Mouse (Mus musculus) embryo, embryonic 10 days (tissue): ENCODE measurements at regions not wholly inside any gene's neighbourhood (a gene's known extent, or its start where the extent isn't known, plus 50 kb on each side); places are given as distances from the start of the nearest gene placed in this dataset.

Experiments used
- DNase-seq: peaks from one replicate; pipeline ENCODE4 v3.0.0-alpha.2; 2015; ENCODE audit warnings: low spot score

DNA sequence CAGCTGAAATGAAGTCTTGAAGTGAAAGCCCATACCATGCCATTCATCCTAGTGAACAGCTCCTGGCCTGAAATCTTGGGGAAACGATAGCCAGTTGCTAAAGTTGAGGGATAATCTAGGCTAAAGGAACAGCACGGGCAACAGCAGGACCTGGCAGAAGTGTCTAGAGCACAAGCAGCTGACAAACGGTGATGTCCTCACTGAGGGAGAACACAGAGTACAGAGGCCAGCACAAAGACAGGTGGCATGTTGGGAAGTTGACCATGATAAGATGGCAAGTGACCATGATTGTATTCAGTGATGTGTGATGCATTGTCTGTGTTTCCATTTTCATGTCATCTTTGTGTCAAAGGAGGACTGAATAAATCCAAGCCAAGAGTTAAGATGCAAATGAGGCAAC, 212.4 kb upstream of the Ntm start:
- DNase-seq, result no peak

DNA sequence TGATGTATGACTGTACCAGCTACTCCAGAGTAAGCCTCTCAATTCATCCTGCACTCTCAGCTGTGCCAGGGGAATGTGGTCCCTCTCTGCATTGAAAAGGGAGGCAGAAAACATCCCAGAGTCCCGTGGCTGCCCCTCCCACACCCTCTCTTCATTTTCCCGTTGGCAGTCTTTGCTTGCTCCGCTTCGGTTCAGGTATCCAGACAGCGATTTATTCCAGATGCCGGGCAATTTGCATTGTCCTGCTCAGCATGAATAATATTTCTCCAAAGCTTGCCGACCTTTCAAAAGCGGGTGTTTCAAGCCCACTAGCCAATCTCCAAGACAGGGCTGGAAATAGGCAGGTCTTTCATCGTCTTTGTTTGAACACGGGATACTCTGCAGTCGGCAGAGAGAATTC, 220.5 kb upstream of the Ntm start:
- DNase-seq, result no peak

DNA sequence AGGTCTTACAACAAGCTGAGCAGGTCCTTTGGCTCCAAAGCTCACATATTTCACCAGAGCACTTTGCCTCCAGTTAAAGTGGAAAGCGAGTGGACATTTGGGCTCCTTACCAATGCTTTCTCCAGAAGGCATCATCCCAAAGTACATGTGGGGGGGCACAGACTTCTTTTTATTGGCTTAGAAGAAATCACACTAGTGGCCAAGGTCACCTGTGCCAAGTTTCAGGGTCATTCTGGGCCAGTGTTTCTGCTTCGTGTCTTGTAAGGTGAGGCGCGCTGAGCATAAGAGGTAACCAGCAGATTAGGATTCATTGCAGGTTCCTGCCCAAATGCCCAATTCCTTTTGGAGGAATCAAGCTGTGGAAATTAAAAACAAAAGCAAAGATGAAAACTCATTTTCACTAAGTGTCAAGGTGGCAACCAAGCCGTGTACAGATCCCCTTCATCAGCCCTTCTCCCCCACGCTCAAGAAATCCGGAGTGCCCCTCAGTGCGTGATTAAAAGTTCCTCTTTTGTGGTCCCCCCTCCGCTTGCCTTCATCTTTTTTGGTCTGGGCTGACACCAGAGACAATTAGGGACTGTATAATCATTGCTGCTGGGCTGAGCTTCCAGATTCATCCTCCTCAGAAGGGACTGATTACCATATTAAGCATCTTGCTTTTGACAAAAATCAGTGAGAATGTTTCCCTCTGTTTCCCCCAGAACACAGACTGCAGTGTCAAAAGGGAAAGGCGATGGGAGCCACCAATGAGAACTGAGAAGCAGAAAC, 222.2 kb upstream of the Ntm start:
- DNase-seq, result no peak

DNA sequence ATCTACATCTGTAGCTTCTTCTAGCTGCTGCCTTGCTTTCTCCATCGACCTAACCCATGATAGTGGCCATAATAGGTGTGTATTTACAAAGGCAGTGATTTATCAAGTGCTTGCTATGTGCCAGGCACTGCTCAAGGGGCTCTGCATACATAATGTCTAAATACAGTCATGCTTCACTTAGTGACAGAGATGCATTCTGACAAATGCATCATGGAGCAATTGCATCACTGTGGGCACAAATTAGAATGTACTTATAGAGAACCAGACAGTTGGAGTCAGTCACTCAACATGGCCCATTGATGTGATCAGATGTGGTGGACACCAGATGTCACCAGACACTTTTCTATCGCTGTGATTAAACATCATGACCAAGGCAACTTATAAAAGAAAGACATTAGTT, 223.3 kb upstream of the Ntm start:
- DNase-seq, result no peak

DNA sequence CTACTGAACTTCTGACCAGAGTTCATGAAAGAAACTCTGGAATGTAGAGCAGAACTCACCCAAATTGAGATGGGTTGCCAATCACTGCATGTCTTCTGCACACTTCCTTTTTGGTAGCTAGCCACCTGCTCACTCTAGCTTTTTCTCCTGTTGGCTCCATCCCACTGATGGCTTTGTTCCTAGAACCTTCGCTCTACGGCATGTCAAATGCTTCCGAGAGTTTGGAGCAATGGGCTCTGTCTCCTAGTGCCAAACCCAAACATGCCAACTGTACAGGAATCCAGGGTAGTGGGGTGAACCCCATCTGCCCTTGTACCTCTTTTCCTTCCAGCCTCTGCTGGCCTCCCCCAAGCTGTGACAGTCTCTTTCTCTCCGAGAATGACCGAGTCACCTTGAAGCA, 227.1 kb upstream of the Ntm start:
- no peak for DNase-seq

DNA sequence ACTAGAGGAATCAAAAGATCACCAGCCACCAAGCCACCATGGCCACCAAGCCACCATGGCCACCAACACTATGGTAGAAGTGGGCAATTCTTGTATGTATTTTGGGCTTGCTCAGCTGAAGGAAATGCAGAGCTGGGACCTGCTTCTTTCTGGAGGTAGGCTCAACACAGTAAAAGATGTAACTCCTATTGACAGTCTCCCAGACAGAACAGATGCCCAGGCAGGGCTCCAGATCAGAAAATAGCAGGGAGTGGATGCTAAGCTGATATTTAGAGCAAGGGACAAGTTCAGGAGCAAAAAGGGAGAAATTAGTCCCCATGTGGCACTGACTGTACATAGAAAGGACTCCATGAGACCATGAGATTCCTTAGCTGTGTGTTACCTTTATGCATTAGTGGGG, 228.2 kb upstream of the Ntm start:
- no peak for DNase-seq

DNA sequence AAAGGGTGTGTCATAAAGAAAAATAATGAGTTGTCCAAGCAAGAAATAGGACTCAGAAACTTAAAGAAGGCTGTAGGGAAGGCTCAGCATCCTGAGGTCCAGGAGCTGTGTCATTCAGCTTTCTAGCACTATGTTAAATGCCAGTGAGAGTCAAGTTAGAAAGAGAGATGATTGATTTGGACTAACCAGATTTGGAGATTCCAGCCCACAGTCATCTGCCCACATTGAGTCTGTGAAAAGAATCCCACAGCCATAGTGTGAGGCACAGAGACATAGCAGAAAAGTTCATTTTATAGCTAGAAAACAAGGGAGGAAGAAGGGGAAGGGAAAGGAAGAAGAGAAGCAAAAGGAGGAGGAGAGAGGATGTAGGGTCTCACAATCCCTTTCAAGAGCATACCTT, 229.0 kb upstream of the Ntm start:
- DNase-seq, result no peak

DNA sequence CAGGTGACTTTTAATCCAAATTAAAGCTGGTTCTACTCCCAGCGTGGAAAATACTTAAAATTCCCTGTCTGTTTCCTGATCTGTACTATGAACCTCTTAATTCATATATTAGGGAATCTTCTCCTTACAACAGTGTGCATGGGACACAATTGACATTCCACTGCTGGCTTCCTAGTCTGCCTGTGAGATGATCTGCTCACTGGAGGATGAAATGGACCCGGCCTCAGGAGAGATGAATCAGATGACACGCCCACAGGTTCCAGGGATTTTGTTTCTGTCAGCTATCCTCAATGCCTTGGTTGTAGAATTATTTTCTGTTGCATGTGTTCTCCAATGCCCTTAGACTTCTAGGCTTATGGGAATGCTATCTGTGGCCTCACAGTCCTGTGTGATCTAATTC, 231.9 kb upstream of the Ntm start:
- no peak for DNase-seq

DNA sequence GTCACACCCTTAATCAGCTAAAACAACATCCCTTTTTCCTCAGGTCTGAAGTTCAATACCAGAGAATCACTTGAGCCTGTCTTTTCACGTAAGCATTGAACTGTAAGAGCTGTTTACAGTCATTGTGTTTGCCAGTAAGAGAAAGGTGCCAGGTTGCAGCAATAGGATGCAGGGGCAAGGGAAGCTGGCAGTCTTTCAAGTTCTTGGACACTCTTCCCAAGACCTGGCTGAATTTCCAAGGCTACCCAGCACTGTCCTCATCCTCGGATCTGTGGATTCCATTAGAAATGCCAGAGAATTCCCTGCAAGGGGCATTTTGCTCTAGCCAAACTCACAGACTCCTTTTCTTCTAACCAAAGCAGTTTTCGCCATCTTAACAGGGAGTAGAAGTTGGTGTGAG, 224.5 kb upstream of the Snx19 start:
- DNase-seq, result no peak

DNA sequence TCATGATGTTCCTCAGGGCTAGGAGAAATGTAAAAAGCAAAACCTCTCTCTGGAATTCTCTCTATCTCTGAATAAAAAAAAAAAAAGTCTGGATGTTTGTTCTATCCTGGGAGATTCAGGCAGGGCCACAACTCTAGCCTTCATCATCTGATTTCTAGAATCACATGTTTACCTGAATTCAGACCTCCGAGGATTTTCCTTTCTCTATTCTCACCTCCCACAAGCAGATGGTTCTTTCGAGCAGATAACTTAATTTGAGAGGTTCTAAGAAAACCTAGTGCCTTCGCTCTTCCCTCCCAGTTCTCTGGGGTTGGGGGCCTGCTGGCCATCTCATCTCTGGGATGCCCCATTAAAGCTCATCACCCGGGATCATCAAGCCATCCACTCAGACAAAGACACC, 219.3 kb upstream of the Snx19 start:
- DNase-seq, result no peak

DNA sequence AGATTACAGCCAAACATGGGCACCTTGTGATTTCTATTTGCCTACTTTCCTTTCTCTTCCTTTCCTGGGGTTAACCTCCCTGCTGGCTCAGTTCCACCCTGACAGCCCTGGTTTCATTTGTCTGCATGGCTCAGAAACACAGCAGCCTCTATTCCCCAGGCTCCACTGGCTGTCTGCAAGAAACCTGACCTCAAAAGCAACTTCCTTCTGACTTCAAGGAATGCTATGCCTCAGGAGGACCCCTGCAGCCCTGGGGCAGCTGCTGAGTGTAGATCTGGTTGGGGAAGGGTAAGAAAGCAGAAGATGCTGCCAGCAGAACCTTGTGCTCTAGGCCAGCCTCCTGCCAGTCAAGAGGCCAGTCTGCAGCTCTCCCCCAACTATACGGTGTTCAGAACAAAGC, 217.1 kb upstream of the Snx19 start:
- peak; percentile 30 for DNase-seq

DNA sequence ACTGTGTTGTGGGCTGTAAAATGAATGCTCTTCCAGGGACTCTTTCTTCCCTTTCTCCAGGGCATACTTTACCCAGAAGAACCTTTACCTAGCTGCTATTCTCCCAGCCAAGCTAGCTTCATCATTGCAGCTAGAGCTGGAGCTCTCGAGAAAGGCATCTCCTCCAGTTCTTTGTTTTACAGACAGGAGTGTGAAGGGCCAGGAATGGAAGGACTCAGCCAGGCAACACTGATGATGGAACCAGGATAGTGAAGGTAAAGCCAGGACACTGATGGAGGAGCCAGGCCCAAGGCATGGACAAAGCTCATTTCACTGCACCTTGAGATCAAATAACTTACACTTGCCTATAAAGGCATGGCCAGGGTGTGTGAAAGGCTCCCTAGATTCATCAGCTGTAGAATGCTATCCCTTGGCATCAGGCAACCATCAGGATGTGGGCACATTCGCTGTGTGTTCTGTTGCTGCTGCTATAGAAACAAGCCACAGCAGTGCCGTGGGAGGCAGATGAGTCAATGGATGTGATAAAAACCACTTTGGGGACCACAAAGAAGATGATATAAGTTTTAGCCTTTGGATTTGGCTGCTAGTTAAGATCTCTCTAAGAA, 214.3 kb upstream of the Snx19 start:
- DNase-seq, result no peak

DNA sequence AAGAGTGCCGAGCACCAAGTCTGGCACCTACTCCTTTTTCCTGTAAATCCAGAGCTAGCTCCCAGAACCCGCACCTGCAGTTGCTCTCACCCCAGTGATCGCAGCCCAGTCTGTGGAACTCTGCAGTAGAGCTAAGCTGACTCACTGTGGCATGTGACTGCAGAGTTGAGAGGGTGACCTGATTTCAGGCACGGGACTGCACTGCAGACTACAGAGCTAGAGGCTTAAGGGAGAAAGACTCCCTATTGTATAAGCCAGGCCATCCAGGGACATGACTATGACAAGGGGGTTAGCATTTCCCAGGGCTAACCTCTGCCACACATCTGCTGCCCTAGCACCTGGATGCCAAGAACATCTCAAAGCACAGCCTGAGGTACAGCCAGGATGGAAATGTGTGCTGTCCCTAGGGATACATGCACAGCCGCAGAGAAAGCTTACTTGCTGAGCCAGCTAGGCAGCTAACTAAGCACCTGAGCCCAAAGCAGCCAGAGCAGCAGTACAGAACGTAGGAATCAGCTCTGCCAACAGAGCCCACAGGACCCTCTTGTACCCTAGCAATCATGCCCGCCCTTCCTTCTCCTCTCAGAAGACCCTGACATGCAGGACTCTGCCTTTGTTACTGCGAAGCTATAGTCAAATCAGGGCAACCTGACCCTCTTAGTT, 192.3 kb upstream of the Snx19 start:
- no peak for DNase-seq

DNA sequence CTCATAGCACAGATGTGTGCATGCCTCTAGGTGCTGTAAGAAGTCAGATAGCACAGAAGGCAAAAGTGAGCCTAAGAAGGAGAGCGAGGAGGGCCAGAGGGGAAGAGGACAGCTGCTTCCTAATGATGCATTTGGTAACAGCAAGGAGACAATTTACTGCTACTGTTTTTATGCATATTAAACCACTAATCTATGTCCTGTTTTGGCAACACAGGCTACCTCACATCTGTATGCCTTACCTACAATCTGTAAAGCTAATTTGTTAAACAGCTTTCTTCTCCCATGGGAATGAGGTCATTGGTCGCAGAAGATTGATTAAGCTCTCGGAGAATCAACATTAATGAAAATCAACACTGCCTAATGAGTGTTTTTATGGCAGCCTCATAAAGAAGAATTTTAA, 191.1 kb upstream of the Snx19 start:
- DNase-seq, result no peak

DNA sequence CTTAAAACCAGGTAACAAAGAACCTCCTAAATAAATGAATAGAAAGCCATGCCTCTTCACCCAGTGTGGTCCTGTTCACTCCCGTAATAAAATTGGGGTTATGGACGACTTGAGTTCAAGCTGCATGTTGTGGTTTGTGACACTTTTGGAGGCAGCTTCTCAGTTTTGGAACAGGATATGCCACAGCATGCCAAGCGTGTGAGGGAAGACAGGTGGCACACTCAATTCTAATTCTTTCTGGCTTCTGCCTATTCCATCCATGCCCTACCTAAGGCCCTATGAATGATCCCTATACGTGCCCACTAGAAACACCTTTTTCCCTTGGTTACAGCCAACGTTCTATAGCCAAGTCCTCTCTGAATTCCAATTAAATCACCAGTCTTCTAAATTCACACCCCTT, 184.8 kb upstream of the Snx19 start:
- DNase-seq, result no peak

DNA sequence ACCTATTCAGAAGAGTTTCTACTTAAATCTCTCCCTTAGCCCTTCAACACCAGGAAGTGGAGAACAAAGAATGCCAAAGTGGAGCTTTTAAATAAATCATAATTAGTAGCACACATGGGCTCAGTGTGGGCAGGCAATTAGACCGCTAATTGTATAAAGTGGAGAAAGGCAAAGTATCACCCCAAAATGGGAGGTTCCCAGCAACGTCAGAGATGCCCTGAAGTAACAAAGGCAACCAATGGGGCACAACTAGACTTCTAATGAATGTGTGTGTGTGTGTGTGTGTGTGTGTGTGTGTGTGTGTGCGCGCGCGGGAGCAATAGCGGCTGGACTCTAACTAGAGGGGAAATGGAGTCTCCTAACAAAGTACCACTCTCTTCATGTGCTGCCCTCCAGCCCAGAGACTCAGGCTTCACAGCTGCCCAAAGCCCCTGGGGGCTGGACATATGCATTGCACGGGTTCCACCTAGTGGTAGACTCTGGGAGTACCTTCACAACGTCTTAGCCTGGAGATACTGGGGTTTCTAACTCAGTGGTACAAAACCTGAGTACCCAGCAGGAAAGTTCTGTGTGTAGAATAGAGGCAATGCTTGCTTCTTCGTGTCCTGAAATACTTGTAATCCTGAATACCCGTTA, 162.3 kb upstream of the Snx19 start:
- peak; percentile 93 for DNase-seq

DNA sequence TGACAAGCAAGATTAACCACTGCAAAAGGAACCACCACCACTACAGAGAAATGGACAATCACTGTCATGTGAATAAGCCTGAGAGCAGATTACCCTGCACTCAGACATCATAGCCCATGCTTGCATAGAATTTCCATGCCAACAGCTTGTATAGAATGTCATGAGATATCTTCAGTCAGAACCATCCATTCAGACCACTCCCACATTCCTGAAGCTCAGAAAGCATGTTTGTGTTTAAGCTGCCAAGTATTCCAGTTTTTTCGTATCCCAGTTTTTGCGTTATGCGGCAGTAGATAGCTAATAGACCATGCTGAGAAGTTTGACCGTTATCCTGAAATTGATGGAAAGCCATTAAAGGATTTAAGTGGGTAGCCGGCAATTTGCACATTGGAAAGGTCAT, 155.8 kb upstream of the Snx19 start:
- DNase-seq, result no peak

DNA sequence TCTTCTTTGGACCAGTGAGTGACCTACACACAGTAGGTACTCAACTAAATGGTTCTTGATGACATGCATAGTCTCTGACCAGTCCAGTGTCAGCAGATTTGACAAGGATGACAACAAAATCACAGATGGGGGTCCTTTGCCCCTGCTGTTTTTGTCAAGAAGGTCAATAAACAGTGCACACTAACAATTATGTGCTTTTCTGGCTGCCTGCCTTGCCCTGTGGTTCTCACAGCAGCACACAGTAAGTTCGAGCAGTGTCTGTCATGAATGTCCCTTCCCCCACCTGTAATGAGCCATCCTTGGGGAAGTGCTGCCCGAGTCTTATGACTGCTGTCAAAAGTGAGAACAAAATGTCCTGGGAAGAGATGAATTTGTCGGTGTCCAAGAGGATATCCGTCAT, 153.1 kb upstream of the Snx19 start:
- DNase-seq, result no peak

DNA sequence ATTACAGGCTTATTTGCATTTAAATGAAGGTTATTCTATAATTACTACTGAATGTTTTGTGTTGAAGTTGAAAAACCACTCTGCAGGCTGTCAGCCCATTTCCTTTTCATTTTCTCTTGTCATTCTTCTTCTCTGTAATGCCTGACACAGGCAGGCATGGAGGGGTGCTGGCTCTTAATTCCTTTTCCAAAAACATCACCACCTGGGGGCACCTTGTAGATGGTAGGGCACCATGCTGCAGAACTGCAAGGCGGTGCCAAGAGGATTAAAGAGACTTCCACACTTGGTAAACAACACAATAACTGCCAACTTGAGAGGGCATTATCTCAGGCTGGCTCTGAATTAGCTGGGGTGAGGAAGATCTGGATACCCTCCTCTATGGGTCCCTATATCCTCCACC, 148.7 kb upstream of the Snx19 start:
- DNase-seq, result no peak

DNA sequence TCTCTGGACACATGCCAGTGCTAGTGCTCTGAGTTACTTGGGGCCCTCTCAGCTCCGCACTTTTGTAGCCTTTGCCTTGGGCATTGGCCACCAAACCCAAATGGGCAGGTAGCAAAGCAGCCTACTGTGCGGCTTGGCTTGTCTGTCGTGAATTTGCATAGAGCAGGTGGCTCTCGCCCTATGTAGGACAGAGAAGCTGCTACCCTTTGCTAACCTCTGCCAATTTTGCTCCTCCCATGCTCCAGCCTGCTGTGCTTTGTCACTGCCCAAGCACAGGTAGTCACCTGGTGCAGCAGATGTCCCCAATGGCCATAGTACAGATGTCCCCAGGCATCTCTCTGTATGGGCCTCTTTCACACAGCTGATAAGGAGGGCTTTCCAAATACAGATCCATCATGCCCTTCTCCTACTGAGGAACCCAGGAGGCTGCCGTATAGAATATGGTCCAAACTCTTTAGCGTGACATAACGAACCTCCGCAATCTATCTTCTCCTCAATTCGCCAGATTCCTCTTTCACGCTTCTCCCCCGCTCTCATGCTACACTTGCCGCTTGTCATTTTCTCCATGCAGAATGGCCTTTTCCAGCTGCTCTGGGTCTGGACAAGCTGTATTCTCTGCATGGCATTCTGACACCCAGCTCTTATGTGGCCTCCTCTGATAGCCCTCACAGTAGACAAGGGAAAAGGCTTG, 143.7 kb upstream of the Snx19 start:
- DNase-seq, result no peak

DNA sequence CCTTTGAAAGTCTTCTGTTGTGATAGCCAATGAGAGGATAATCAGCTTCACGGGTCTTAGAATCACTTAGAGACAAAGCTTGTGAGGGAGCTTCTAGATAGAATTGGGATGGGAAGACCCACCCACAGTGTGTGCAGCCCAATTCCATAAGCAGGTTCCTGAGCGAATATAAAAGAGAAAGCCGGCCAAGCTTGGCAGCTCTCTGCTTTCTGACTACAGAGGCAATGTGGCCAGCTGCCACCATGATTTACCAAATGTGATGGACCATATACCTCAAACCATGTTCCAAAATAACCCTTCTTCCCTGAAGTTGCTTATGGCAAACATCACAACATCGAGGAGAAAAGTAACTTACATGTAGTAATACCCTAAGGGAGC, 143.1 kb upstream of the Snx19 start:
- no peak for DNase-seq

DNA sequence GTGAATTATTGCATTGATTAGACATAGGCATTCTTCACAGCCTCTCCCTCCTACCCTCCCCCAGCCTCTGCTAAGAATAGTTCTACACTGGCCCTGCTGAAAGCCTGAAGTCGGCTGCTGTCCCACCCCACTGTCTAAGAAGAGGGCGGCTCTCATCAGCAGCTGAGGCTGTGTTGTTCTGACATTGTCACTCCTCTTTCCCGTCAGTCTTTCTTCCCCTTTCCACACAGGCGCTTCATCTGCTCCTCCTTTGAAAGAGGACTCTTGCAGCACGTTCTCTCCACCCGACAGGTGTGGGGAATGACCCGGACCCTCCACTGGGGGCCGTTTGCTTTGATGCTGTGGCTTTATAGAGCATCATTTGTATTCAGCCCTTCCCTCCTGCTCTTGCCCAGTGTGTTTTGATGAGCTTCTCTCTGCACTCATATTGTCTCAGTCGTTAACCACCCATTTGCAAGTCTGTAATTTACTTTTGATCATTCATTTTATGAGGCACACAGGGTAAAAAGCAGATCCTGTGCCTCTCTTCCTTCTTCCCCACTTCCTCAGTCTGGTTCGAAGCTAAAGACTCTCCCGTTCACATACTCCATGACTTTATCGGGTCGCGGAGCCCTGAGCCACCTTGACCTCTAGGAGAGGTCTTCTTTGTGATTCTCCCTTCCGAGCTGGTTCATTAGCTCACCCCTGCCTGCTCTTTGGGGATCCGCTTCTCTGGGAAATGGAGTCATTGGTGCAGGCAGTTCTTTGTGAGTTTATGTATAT, 142.2 kb upstream of the Snx19 start:
- peak; percentile 59 for DNase-seq
